Mouse (Mus musculus) heart, postnatal 0 days (tissue): ENCODE results near the gene Inka1.

Experiments used
- CTCF ChIP-seq: IDR thresholded peaks from 2 replicates; pipeline ENCODE4 v1.5.1; 2016; ENCODE audit warnings: antibody characterized with exemption, control low read depth, low read depth
- EP300 ChIP-seq: IDR thresholded peaks from 2 replicates; pipeline ENCODE4 v1.6.1; 2016; ENCODE audit warnings: antibody characterized with exemption, low read depth

DNA sequence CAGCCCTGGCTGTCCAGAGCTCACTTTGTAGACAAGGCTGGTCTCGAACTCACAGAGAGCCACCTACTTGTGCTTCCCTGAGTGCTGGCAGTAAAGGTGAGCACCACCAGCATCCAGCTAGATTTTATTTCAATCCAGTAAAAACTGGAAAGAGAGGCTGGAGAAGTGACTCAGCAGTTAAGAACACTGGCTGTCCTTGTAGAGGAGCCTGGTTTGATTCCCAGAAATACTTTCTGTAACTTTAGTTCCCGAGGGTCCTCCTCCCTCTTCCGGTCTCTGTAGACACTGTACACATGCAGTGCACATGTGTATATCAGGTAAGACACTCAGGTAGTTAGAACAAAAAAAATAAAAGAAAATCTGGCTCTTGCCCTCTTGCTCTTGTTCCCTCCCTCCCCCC, 2.3 kb upstream of the Inka1 start:
- TF ChIP-seq CTCF (no peak), EP300 (no peak)
